Mouse (Mus musculus) hindbrain, embryonic 10.5 days (tissue): ENCODE results near the gene Tubb1. TPM values are rescaled to one million over a fixed set of nuclear protein-coding genes. Genes with fewer than 3 reads are reported as not detected.

Source experiments
- DNase-seq: peaks from one replicate; pipeline ENCODE4 v3.0.0-alpha.2; 2017; ENCODE audit warnings: low spot score
- H3K27ac ChIP-seq: fragments of 300-500 bp; sonication (generic); 2 replicates; pipeline ENCODE4 v1.5.1; 2016; ENCODE audit warnings: mild to moderate bottlenecking, moderate library complexity
- H3K27me3 ChIP-seq: fragments of 300-500 bp; sonication (generic); 2 replicates; pipeline ENCODE4 v1.6.1; 2016; ENCODE audit warnings: mild to moderate bottlenecking; ENCODE audit not compliant: poor library complexity, insufficient read depth, severe bottlenecking
- H3K36me3 ChIP-seq: fragments of 300-500 bp; sonication (generic); 2 replicates; pipeline ENCODE4 v1.6.1; 2016; ENCODE audit warnings: mild to moderate bottlenecking, moderate library complexity
- H3K4me1 ChIP-seq: fragments of 300-500 bp; sonication (generic); replicated peaks from 2 replicates; pipeline ENCODE4 v1.6.1; 2016; ENCODE audit warnings: mild to moderate bottlenecking
- H3K4me3 ChIP-seq: fragments of 300-500 bp; sonication (generic); 2 replicates; pipeline ENCODE4 v1.5.1; 2016; ENCODE audit warnings: mild to moderate bottlenecking, moderate library complexity
- H3K9me3 ChIP-seq: fragments of 300-500 bp; sonication (generic); 2 replicates; pipeline ENCODE4 v1.6.1; 2016; ENCODE audit warnings: mild to moderate bottlenecking, moderate library complexity
- WGBS: fragments of 180-500 bp; shearing (Covaris S2); methylation state at CpG from one replicate; pipeline ENCODE4 v1.1.7; 2016; 5-methylcytosine and 5-hydroxymethylcytosine counted together
- polyA plus RNA-seq: library from polyadenylated mRNA; unstranded; fragments of >200 nt; fragmentation: Nextera tagmentation; extraction: Ambion mirVana; gene quantifications from 2 replicates; pipeline ENCODE4 v1.2.1, GENCODE M21; 2016

Gene Tubb1
- polyA plus RNA-seq, 1 experiment from 2014 or later = 5.5 TPM

DNA sequence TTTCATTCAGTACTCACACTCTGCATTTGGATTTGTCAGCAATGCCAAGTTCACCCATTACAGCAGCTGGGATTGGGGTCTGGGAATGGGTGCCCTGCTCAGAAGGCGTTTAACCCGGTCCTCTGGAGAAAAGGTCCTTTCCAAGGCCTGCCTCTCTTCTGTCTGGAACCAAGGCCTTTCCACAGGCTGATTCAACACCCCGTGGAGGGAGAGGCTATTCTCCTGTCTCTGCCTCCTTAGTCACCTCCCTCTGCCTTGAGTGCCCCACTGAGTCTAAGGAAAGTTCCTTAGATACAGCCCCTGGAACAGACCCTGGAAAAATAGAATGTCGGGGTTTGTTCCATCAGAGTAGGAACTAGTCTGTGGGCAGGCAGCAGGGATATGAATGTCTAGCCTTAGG lies 2.1 kb upstream of the Tubb1 start:
- WGBS = 85% methylated on average over 4 of the region's 4 CpGs
- peaks cover 15% of the 10 kb centered on the region for H3K4me1 ChIP-seq
- DNase-seq = no peak

DNA sequence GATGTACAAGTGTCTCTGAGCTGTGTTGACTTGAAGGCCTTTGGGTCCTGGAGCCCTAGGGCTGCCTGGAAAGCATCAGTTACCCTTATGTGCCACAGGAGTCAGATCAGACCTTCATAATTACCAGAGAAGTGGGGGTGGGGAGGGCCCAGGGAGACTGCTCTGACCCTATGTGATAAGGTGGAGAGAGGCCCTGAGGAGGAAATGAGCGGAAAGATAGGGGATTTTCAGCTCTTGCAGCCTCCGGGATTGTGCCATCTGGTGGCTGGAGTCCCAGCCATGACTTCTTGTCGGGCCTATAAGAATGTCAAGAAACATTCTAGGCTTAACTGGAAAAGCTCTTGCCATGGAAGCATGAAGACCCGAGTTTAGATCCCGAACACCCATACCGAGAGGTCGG lies 3.2 kb downstream of the Tubb1 start:
- 77% methylated on average over 7 of the region's 7 CpGs for WGBS
- DNase-seq = no peak
- H3K9me3 ChIP-seq = no peaks in the 10 kb centered on the region

More for the DNA sequence above, 2.1 kb upstream of the Tubb1 start:
- Histone ChIP-seq H3K4me3 (no peak overlapping the region), H3K36me3 (no peaks in the 10 kb centered on the region), H3K9me3 (no peaks in the 10 kb centered on the region), H3K27me3 (no peaks in the 10 kb centered on the region), H3K27ac (no peak overlapping the region)

DNA sequence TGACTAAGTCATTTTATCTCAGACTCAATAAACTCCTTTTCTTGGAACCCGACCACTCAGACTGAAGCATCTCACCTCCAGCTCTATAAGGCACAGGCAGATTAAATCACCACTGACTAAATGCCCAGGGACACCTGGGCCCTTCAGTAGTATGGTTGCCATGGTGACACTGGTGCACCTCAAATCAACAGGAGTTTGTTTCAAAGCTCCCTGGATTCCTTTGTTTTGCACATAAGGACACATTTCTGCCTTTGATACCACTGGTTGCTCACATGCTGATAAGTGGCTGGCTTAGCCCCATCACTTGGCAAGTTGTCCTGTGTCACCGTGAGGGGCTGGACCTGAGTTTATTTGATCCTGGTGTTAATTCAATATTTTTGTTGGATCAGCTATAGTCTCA lies 8.9 kb downstream of the Tubb1 start:
- no peak for DNase-seq
- Histone ChIP-seq H3K4me1 (peaks cover 37% of the 10 kb centered on the region), H3K4me3 (no peak overlapping the region), H3K27ac (no peak overlapping the region), H3K36me3 (peaks cover 30% of the 10 kb centered on the region), H3K27me3 (no peaks in the 10 kb centered on the region), H3K9me3 (no peaks in the 10 kb centered on the region)
- 75% methylated on average over 2 of the region's 2 CpGs for WGBS

More for the DNA sequence above, 3.2 kb downstream of the Tubb1 start:
- Histone ChIP-seq H3K27me3 (no peaks in the 10 kb centered on the region), H3K27ac (no peak overlapping the region), H3K4me3 (no peak overlapping the region), H3K36me3 (no peaks in the 10 kb centered on the region), H3K4me1 (peaks cover 16% of the 10 kb centered on the region)

DNA sequence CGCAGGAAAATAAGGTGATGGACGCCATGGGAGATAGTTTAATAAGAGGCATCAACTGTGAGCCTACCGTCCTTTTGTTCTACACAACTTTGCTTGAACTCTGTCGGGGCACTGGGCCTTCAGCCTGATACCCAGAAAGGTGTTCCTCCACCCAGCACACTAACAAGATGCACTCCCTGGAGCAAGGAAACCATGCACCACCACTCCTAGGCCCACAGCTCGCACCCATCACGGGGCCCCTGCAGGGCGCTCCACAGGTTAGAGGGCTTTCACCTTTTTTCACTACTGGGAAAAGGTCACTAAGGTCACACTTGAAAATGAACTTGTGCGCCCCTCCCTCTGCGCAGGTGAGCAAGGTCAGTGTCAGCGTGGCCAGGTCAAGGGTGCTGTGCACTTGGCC lies 12.9 kb downstream of the Tubb1 start:
- H3K4me3 ChIP-seq = peak overlapping the region; percentile 82
- peaks cover 24% of the 10 kb centered on the region for H3K4me1 ChIP-seq
- whole genome bisulfite sequencing = 41% methylated on average over 10 of the region's 10 CpGs
- no peaks in the 10 kb centered on the region for H3K9me3 ChIP-seq
- peaks cover 67% of the 10 kb centered on the region for H3K36me3 ChIP-seq
- peak overlapping the region; percentile 98 for H3K27ac ChIP-seq
- no peak for DNase-seq
- H3K27me3 ChIP-seq = no peaks in the 10 kb centered on the region

DNA sequence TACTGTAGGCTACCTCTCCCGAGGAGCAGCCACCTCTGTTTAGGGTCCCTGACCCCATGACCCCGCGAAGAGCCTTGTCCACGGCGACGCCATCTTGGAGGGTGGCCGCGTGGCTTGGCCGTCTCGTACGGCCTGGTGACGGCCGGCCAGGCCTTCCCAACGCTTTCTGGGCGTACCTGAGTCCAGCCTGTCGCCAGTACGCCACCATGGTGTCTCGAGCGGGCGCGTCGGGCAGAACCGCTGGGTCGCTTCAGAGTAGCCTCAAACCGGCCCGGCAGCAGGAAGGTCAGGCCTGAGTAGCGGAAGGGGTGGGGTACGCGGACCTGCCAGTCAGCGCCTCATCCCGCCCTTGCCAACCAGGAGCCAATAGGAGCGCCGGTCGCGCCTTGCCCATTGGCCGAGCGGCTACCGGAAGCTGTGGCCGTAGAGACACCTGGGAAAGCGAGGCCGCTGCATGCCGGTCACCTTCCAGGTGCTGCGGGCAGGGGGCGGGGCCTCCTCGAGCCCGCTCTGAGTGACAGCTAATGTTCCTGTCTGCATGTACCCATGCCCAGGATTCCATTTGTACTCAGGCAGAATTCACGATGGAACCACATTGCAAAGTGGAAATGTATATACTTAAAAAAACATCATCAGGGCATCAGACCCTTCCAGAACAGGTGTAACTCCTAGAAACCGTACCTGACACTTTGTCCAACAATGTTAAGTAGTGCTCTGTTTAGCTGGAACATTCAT lies 13.5 kb downstream of the Tubb1 start, which contains the start of gene Atp5e:
Atp5e (minus strand) TSS at position 317 of the 735 bp plus-strand sequence.
- Histone ChIP-seq H3K9me3 (no peaks in the 10 kb centered on the region), H3K27ac (peak within 1 kb of the TSS; percentile 98), H3K4me3 (peak within 1 kb of the TSS; percentile 82), H3K27me3 (no peaks in the 10 kb centered on the region), H3K36me3 (peaks cover 73% of the 10 kb centered on the region), H3K4me1 (peaks cover 20% of the 10 kb centered on the region)
- 3% methylated on average over 48 of the region's 48 CpGs for WGBS
- peak; percentile 96 for DNase-seq

DNA sequence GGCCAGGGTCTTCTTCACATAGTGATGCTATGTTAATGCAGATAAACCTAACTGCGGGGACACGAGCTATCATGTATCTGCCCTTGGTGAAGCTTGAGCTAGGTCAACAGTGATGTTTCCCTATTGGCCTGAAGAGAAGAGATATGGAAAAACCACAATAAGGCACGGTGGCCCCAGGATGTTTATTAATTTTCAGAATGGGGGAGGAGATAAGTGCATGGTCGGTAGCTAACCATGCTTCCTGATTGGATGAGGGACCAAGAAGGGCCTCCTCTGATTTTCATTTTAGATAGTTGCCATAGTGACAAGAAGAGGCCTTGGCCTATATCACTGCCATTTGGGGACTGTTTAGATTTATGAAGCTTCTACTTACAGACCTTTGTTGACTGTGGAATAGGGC lies 19.8 kb downstream of the Tubb1 start:
- Histone ChIP-seq H3K4me3 (no peak overlapping the region), H3K4me1 (peaks cover 21% of the 10 kb centered on the region), H3K9me3 (no peaks in the 10 kb centered on the region), H3K27me3 (no peaks in the 10 kb centered on the region), H3K36me3 (peaks cover 64% of the 10 kb centered on the region), H3K27ac (no peak overlapping the region)
- DNase-seq = no peak
- 90% methylated on average over 4 of the region's 4 CpGs for WGBS

DNA sequence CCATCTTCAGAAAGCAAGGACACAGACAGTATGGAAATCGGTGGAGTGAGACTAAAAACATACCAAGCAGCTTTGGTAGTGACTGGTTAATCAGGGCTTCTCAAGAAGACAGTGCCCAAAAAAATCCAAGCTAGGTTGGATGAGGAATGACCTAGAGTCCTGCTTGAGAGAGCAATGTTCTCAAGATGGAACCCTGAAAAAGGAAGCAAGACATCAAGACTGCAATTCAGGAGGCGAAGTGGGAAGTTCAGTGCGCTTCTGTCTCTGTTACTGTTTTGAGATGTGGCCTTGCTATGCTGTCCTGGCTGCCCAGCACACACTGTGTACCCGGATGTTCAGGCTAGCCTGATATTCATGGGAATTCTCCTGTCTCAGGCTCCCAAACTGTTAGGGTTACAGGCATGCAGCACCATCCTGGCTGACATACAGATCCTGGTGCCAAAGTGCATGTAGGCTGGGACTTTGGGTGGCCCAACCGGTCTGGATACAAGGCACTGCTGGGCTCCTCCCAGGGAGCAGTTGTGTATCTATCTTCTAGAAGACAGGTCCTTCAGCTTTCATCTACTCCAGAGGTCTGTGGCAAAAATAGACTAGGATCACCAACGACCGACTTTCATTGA lies 20.4 kb downstream of the Tubb1 start:
- no peaks in the 10 kb centered on the region for H3K9me3 ChIP-seq
- peaks cover 21% of the 10 kb centered on the region for H3K4me1 ChIP-seq
- no peak for DNase-seq
- H3K4me3 ChIP-seq = no peak overlapping the region
- no peak overlapping the region for H3K27ac ChIP-seq
- H3K36me3 ChIP-seq = peaks cover 59% of the 10 kb centered on the region
- no peaks in the 10 kb centered on the region for H3K27me3 ChIP-seq
- 95% methylated on average over 7 of the region's 7 CpGs for WGBS

DNA sequence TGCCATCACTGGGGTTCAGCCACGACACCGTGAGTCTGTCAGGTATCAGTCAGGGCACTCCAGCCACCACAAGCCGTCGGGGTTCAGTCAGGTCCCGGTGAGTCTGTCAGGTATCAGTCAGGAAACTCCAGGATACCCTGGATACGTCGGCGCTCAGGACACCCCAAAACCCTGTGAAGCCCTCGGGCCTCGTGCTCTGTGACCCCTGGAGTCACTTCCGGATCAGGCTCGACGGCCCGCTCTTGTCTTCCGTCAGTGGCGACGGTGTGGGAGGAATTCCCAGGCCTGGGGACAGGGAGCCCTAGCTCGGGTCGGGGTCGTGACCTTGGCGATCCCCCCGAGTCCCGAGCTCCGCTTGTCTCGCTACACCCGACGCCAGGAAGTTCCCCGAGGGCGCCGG lies 21.9 kb downstream of the Tubb1 start:
- Histone ChIP-seq H3K4me3 (peak overlapping the region; percentile 76), H3K9me3 (no peaks in the 10 kb centered on the region), H3K27me3 (no peaks in the 10 kb centered on the region), H3K36me3 (peaks cover 43% of the 10 kb centered on the region), H3K4me1 (peaks cover 21% of the 10 kb centered on the region), H3K27ac (peak overlapping the region; percentile 93)
- WGBS = 8% methylated on average over 30 of the region's 30 CpGs
- DNase-seq = no peak

DNA sequence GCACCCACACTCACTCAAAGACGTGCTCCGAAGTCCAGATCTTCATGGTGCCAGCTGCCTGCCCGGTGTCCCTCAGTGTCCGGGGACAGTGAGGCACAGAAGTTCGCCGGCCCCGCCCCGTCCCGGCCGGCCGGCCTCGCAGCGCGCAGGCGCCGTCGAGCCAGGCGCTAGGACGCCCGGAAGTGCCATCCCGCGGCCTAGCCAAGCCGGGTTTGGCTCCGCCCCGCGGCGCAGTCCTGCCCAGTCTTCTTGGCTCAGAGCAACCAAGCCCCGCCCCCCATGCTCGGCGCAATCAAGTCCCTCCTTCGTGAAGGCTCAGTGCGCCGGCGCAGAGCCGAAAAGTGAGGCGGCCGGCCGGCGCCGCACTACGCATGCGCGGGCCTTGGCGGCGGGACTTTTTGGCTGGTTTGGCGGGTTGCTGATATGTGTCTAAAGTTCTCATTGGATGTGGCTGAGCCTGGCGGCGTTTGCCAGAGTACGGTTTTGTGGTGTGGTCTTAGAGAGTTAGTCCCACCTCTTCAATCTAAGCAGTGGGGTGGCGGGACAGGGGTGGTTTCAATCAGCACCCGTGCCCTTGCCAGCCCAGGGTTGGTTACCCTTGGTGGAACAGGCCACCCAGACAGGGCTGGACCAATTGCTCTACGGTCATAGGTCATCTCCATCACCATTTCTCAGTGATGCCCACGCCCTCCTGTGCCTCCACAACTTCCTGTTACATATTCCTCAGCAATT lies 22.5 kb downstream of the Tubb1 start, which contains the start of gene Prelid3b:
Prelid3b (minus strand) TSS at position 264 of the 732 bp plus-strand sequence.
- WGBS = under 1% methylated on average over 53 of the region's 53 CpGs
- Histone ChIP-seq H3K9me3 (no peaks in the 10 kb centered on the region), H3K36me3 (peaks cover 38% of the 10 kb centered on the region), H3K27ac (peak within 1 kb of the TSS; percentile 93), H3K4me1 (peaks cover 21% of the 10 kb centered on the region), H3K4me3 (peak within 1 kb of the TSS; percentile 76), H3K27me3 (no peaks in the 10 kb centered on the region)
- DNase-seq = peak; percentile 100

DNA sequence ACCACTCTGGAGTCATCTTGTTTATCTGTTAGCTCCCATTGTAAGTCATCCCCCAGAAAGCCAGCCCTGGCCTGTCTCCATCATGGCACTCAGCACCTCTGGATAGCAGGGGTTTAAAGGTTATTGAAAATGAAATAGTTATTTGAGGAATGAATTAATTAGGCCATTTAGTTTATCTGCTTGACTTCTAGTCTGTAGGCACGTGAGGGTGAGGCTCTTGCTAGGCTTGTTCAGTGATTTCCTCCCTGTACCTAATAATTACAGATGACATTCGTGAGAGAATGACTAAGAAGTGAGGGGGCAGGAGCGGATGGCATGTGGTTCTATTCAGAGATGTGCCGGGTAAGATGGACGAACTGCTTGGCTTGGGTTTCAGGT lies 23.0 kb downstream of the Tubb1 start:
- no peak for DNase-seq
- H3K4me1 ChIP-seq = peaks cover 21% of the 10 kb centered on the region
- peak overlapping the region; percentile 76 for H3K4me3 ChIP-seq
- WGBS = 84% methylated on average over 5 of the region's 5 CpGs
- H3K27ac ChIP-seq = peak overlapping the region; percentile 93
- no peaks in the 10 kb centered on the region for H3K9me3 ChIP-seq
- no peaks in the 10 kb centered on the region for H3K27me3 ChIP-seq
- H3K36me3 ChIP-seq = peaks cover 32% of the 10 kb centered on the region

DNA sequence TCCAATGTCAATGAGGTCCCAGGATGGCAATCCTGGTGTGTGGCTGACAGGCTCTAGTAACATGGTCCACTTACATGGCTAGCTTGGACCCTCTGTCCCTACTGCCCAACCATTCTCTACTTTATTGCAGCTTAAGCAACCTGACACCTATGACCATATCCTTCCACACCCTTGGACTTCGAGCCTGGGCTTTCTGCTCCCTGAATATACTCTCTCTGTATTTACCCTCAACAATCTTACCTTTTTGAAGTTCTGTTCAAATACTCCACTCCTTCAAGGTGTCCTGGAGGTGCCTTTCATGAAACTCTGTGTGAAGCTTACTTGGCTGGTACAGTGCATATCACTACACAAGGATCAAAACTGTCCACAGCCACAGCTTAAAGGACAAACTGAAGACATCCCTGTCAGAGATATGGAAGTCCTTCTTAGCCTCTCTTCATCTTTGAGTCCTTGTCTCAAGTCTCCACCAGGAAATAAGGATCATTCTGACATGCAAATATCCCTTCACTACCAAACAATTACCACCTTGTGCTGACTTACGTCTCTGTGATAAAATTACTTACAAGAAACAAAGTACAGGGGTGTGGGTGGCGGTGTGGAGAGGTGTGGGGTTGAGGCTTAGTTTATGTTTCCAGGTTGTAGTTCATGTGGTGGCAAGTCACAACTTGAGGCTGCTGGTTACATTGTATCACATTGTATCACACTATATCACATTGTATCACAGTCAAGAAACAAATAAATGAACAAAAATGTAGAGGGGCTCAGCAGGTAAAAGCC lies 27.2 kb downstream of the Tubb1 start:
- no peak for DNase-seq
- H3K36me3 ChIP-seq = no peaks in the 10 kb centered on the region
- peaks cover 10% of the 10 kb centered on the region for H3K4me1 ChIP-seq
- no peaks in the 10 kb centered on the region for H3K27me3 ChIP-seq
- no peaks in the 10 kb centered on the region for H3K9me3 ChIP-seq
- H3K4me3 ChIP-seq = no peak overlapping the region
- no peak overlapping the region for H3K27ac ChIP-seq
- 86% methylated on average over 3 of the region's 3 CpGs for WGBS

DNA sequence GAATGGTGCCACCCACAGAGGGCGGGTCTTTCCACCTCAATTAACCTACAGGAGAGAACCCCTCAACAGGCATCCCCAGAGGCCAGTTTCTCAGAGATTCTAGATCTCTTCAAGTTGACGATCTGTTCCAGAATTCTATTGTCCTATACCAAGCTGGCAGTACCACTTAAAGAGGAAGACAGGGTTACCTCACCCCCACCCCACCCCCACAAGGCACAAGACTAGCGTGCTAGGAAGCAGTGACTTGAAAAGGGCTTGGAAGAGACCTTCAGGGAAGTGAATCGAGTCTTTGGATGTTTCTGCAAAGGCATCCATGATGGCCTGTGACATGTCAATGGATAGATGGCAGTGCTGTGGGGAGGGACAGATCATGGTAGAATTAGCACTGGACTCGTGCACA lies 28.3 kb downstream of the Tubb1 start:
- Histone ChIP-seq H3K27ac (no peak overlapping the region), H3K4me1 (peaks cover 1% of the 10 kb centered on the region), H3K27me3 (no peaks in the 10 kb centered on the region), H3K36me3 (no peaks in the 10 kb centered on the region), H3K4me3 (no peak overlapping the region), H3K9me3 (no peaks in the 10 kb centered on the region)
- DNase-seq = no peak
- WGBS = 75% methylated on average over 5 of the region's 5 CpGs
